Mouse (Mus musculus): ENCODE data around the gene Gm28374.

GRCm38 (mm10) chr19:6097847-6098246 lies 15.8 kb upstream of the Gm28374 start:
- no peak for TF ChIP-seq CTCF (IDR thresholded peaks at IDR 0.05; ENCODE audit: low read depth)
- no peak for TF ChIP-seq EP300 (IDR thresholded peaks at IDR 0.05; ENCODE audit: low read depth)

Data from liver, embryonic 14.5 days (tissue).